Mouse (Mus musculus) thymus, adult 2 months (tissue): ENCODE results near the gene Sertad4.

Source experiments
- CTCF ChIP-seq: fragments of 200-500 bp; IDR thresholded peaks from 2 replicates; pipeline ENCODE4 v1.5.1; 2012; ENCODE audit warnings: mild to moderate bottlenecking, control low read depth, low read length, moderate library complexity, borderline replicate concordance; ENCODE audit not compliant: control insufficient read depth, poor library complexity, insufficient read depth; ENCODE audit errors: extremely low read depth
- POLR2A ChIP-seq: fragments of 200-500 bp; IDR thresholded peaks from 2 replicates; pipeline ENCODE4 v1.6.1; 2012; ENCODE audit warnings: mild to moderate bottlenecking, low read length, control low read depth, moderate library complexity; ENCODE audit not compliant: control insufficient read depth, poor library complexity, insufficient read depth; ENCODE audit errors: extremely low read depth

DNA sequence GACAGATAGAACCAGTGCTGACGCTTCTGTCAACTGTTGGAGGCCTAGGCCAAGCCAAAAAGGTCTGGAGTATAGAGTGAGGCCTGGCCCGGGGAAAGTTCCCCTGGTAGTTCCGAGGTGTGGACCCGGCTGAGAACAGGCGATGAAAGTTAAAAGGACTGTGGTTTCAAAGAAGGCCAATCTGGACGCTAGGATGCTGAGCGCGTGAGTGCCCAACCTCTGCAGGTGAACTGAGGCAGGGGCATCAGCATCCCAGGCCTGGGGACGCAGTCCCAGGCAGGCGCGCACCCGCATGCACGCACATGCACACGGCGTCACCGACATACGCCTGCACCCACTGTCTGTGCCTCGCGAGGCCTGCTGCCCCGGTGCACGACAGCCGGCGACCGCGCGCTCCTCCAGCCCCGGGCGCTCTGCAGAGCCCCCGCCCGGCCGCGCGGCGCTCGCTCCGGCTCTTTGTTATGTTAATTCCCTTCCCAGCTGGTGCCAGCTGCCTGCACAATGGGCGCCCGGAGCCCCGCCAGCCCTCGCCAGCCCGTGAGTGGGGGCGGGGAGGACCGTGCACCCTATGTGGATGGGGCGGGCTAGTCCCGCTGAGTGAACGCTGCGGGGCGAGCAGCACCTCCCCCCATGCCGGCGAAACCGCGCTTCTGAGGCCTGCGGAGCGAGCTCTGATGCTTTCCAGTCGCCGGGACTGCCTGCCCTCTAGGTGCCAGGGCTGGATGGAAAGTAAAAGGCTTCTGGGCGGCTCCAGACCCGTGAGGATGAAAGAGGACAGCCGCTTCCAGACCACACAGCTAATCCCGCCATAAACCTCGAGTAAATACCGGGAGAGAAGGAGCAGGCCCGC, 21.0 kb downstream of the Sertad4 start:
- no peak; the same call in 1 of the 2 replicates for TF ChIP-seq CTCF
- TF ChIP-seq POLR2A, result no peak
